ENCODE assay signal across 8 mouse cellular contexts in the genomic region with DNA sequence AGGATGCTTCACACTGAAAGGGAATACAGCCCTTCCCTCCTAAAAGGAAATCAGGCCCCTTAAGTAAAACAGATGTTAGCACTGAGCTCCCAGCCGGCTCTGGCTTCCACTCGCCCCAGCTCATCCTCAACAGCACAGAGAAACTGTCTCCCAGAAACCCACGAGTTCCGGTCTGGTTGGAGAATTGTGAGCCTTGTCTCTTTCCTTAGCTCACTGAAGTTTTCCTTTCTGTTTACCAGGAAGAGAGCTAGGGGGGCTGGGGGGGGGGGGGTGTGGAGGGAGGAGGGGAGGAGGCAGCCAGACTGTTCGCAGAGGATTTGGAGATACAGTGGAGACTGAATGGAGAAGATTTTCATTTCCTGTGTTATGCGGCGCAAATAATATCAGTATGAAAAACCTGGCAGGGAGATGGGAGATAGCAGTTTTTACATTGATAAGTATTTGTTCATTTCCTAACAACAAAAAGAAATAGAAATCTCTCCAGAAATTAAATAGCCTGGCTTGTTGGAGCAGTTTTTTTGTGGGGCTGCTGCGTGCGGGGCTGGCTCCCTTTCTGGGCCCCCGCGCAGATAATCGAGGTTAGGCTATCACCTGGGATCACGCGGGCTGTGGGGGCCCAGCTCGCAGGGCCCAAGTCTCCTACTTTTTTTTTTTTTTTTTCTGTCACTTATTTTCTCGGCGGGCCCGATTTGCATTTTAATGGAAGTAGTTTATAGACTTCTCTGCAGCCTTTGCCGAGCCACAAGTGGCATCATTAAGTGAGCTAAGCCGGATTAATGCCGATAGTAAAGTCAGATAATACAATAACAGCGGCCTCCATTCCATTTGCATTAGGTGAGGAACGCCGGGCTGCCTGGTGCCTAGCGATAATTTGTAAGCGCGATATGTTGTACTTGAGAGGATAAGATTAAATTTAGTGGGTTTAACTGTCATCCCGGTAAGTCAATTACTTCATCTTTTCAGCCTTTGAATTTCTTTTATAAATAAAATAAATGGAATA.
DNase-seq lines count a peak whose midpoint lies in the region; ATAC-seq and TF ChIP-seq lines count a peak whose summit lies in the region.

No protein-coding gene starts in this region.

- no peak overlapping the region; the same call in 1 of the 2 replicates for H3K27ac ChIP-seq in heart, embryonic 13.5 days (replicated peaks)
- H3K27ac ChIP-seq in kidney, postnatal 0 days, result peak overlapping the region; percentile 3; the same call in 1 of the 2 replicates

- WGBS in heart, embryonic 13.5 days, result 3% methylated on average over 28 of the region's 28 CpGs
- WGBS in kidney, postnatal 0 days, result 4% methylated on average over 28 of the region's 28 CpGs

- peaks cover 9% of the 10 kb centered on the region; the same call in 1 of the 2 replicates for H3K27me3 ChIP-seq in heart, embryonic 13.5 days (replicated peaks)
- no peaks in the 10 kb centered on the region for H3K27me3 ChIP-seq in kidney, postnatal 0 days (ENCODE audit: insufficient read depth, low read length)

- peaks cover 9% of the 10 kb centered on the region; the same call in 1 of the 2 replicates for H3K4me1 ChIP-seq in heart, embryonic 13.5 days
- no peaks in the 10 kb centered on the region for H3K4me1 ChIP-seq in kidney, postnatal 0 days (replicated peaks; ENCODE audit: insufficient read depth, low read length)

- peak overlapping the region; percentile 69 for H3K9ac ChIP-seq in heart, embryonic 13.5 days
- peak overlapping the region; percentile 40; the same call in 1 of the 2 replicates for H3K9ac ChIP-seq in kidney, postnatal 0 days (ENCODE audit: low read depth, low read length)

- H3K36me3 ChIP-seq in heart, embryonic 13.5 days, result no peaks in the 10 kb centered on the region
- no peaks in the 10 kb centered on the region for H3K36me3 ChIP-seq in kidney, postnatal 0 days (ENCODE audit: insufficient read depth, low read length)

- peak overlapping the region; percentile 44 for H3K4me3 ChIP-seq in heart, embryonic 13.5 days
- H3K4me3 ChIP-seq in kidney, postnatal 0 days (replicated peaks; ENCODE audit: low read depth, low read length), result peak overlapping the region; percentile 45

- no peaks in the 10 kb centered on the region for H3K9me3 ChIP-seq in heart, embryonic 13.5 days
- no peaks in the 10 kb centered on the region for H3K9me3 ChIP-seq in kidney, postnatal 0 days (replicated peaks; ENCODE audit: low read length)

- H3K4me2 ChIP-seq in heart, embryonic 13.5 days, result peak overlapping the region; percentile 76
- peak overlapping the region; percentile 72 for H3K4me2 ChIP-seq in kidney, postnatal 0 days (ENCODE audit: low read length)

- ATAC-seq in frontal cortex, adult (ENCODE audit: low TSS enrichment), result peak; percentile 79
- ATAC-seq in heart, embryonic 13.5 days (ENCODE audit: extremely low read depth, insufficient number of reproducible peaks, low FRiP score, low TSS enrichment), result no peak
- peak; percentile 71; the same call in 1 of the 2 replicates for ATAC-seq in kidney, postnatal 0 days (replicated peaks; ENCODE audit: low FRiP score, low read depth)

- no peak for TF ChIP-seq CTCF in kidney, postnatal 0 days (IDR thresholded peaks at IDR 0.05; ENCODE audit: low read depth)

- DNase-seq in frontal cortex, postnatal 10 days (ENCODE audit: low spot score in 2 of 2), result no peak
- peak; percentile 58 for DNase-seq in embryo, embryonic 11 days
- DNase-seq in kidney, postnatal 0 days (ENCODE audit: low spot score), result peak; percentile 77
- DNase-seq in lung, postnatal 14 days, result peak; percentile 32
- DNase-seq in telencephalon, adult 2 months (ENCODE audit: low read depth, low spot score), result peak; percentile 21
- no peak for DNase-seq in cerebellum, adult 9-11 months

Comparison
In these comparisons a context has a peak if more than half of its experiments do, and no peak if none do; other contexts are left out.
1. DNase-seq: peak in embryo, embryonic 11 days (single experiment), kidney, postnatal 0 days (single experiment), lung, postnatal 14 days (single experiment) and telencephalon, adult 2 months (single experiment); none in frontal cortex, postnatal 10 days (0 of 2) and cerebellum, adult 9-11 months (single experiment).